Mouse (Mus musculus): ENCODE data around the gene Atg14.

Atg14 gene

DNA sequence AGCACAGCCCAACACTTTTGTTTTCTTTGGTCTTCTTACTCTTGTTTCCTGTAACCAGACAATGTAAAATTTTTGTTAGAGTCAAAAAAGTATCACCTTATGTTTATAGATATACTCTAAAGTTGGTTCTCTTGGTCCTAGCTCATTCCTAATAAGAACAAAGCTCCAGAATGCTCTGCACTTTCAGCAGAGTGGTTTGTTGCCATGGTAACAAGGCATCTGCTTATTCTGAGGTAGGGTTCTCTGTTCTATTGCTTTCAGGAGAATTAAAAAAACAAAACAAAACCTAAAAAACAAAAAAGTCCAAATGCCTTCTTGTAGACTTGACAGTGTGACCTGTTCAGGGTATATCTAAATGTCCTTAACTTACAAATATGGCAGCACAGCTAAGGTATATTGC is 62.4 kb downstream of the Atg14 start:
- DNase-seq (ENCODE audit: low spot score in 2 of 2): no peak

DNA sequence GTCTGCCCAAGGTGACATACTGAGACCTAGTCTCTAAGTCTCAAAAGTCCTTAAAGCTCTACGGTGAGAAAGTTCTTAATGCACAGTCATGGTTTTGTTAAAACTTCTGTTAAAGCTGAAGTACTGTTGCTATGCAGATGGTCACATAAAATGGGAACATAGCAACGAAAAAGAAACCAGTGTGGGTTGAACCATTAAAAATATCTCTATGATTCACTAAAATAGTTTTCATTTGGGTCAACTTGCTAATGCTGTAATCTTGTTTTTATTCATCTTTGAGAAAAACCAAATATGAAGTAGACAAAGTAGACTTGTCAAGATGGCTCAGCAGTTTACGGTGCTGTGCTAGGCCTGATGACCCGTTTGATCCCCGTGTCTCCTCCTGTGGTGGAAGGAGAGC is 63.8 kb downstream of the Atg14 start:
- no peak for DNase-seq (ENCODE audit: low spot score in 2 of 2)

DNA sequence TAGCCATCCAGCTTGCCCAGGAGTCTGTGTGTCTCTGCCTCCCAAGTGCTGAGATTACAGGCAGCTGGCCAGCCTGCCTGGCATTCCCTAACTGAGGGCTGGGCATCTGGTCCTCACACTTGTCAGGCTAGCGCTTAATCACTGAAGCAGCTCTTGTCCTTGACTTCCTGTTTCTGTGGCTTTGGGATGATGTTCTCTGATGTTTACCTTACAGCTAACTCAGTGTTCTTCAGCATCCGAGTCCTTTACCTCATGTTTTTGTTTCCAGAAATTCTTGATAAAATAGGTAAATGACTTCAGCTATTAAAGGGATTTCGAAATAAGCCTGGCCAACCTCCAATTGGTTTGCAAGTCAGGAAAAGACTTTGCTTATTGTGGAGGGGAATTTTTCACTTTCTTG is 66.4 kb downstream of the Atg14 start:
- no peak for DNase-seq (ENCODE audit: low spot score in 2 of 2)

DNA sequence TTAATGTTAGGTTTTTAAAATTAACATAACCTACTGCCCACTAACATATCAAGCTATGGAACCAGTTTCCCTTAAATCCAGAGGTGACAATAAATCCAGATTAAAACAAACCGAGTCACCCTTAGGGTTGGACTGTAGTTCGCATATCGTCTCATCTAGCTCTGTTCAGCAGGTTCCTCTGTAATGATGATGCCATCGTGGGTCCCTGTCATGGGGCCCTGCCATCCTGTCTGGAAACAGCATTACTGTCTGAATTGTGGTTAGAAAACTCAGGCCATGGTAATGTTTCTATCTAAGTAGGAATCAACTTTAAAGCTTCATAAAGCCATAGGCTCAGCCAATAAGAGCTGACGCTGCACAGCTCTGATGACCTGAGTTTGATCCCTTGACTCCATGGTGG is 71.8 kb downstream of the Atg14 start:
- DNase-seq (ENCODE audit: low spot score in 2 of 2): no peak

DNA sequence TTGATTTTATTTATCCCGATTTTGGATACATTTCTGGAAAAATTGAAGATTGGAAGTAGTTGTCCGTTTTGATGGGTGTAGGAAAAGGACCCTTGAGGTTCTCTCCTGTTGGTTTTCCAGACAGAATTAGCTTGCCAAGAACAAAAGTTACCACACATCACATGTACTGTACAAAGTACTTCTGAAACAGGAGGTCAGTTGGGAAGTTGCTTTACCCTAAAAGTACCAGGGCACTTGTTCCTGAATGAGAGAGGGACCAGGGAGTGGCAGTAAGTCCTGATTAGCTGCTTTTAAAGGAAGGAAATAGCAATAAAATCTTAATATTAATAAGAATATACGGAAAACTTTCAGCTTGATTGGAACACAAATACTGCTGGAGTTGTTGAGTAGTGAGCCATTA is 73.3 kb downstream of the Atg14 start:
- no peak for DNase-seq (ENCODE audit: low spot score in 2 of 2)

DNA sequence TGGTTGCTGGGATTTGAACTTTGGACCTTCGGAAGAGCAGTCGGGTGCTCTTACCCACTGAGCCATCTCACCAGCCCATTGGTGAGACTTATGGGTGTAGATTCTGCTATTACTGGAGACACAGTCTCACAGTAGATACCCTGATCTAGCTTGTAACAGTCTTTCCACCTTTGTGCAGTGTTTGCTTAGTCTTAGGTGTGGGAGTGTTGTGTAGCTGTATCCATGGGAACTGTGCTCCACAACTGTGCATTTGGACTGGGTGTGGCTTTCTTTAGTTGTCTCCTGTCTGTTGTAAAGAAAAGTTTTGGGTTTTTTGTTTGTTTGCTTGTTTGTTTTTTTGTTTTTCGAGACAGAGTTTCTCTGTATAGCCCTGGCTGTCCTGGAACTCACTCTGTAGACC is 74.5 kb downstream of the Atg14 start:
- no peak for DNase-seq (ENCODE audit: low spot score in 2 of 2)

DNA sequence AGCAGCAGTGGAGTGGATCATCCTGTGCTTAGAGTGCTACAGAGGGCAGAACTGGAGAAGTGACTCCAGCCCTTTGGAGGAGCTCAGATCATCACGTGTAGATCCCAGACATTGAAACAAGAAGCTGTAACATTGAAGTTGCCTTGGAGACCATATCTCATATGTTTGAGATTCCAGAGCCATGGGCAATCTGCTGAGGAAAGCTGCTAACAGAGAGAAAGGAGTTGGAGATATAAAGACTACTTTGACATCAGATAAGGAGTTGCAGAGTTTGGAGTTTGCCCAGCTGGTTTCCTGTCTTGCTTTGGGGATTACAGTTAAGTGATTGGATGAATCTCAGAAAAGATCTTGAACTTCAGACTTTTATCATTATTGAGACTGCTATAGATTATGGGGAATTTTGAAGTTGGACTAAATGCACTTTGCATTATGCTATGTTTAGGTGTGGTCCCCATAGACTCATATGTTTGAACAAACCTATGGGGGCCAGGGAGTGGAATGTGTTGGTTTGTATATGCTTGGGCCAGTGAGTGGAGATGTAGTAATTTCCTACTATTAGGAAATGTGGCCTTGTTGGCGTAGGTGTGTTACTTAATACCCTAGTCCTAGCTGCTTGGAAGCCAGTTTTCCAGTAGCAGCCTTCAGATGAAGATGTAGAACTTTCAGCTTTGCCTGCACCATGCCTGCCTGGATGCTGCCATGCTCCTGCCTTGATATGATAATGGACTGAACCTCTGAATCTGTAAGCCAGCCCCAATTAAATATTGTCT is 76.7 kb downstream of the Atg14 start:
- no peak for DNase-seq (ENCODE audit: low spot score in 2 of 2)
